In the genomic region with DNA sequence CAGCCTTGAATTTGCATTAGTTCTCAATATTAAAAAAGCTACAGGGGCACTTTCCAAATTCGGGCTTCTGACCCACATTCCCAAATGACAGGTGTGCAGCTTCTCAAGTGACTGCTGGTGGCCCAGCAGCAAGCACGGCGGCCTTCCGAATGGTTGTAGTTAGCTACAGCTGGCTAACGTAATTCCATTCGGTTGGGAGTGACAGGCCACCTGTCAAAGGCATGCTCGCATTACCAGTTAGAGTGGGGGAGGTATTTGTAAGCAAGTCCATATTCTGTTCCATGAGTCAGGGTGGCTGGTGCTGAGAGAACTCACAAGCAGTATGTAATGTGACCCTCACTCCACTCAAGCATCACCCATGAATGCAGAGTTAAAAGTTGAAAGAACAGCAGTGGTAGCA, we compare ENCODE assay signal across 13 mouse cellular contexts. TPM values are rescaled to one million over a fixed set of nuclear protein-coding genes. Genes with fewer than 3 reads are reported as not detected.
DNase-seq lines count a peak whose midpoint lies in the region; ATAC-seq and TF ChIP-seq lines count a peak whose summit lies in the region.
"Had no signal": no experiment of that assay in that cellular context is flagged by ENCODE, and none has a peak within 500 bp of the region (broad histone marks: within the 10 kb centered on the region; RNA-seq: fewer than 3 reads in every experiment).

No protein-coding gene starts in this region.

- WGBS in kidney, postnatal 0 days: 22% methylated on average over 7 of the region's 7 CpGs
- WGBS in embryonic facial prominence, embryonic 11.5 days: 20% methylated on average over 7 of the region's 7 CpGs
- WGBS in neural tube, embryonic 15.5 days: 86% methylated on average over 7 of the region's 7 CpGs
- WGBS in intestine, postnatal 0 days: 65% methylated on average over 7 of the region's 7 CpGs

- no peak for TF ChIP-seq CTCF in kidney, postnatal 0 days (IDR thresholded peaks at IDR 0.05; ENCODE audit: low read depth)
- no peak for TF ChIP-seq CTCF in left cerebral cortex, adult 2 months (IDR thresholded peaks at IDR 0.05)
- TF ChIP-seq CTCF in intestine, postnatal 0 days (IDR thresholded peaks at IDR 0.05; ENCODE audit: low read depth): no peak

- peak overlapping the region; percentile 47; the same call in 1 of the 2 replicates for H3K27ac ChIP-seq in kidney, postnatal 0 days
- no peak overlapping the region for H3K27ac ChIP-seq in embryonic facial prominence, embryonic 11.5 days (replicated peaks; ENCODE audit: low read depth, low read length)
- H3K27ac ChIP-seq in neural tube, embryonic 15.5 days (replicated peaks): no peak overlapping the region
- no peak overlapping the region for H3K27ac ChIP-seq in left cerebral cortex, adult 2 months
- H3K27ac ChIP-seq in intestine, postnatal 0 days (ENCODE audit: low read depth, low read length): no peak overlapping the region
- H3K27ac ChIP-seq: midbrain, embryonic 12.5 days had no signal

- H3ac ChIP-seq in myocyte (ENCODE audit: control insufficient read depth, insufficient read length): no peak overlapping the region

- no peak overlapping the region for H3K4me2 ChIP-seq in kidney, postnatal 0 days (ENCODE audit: low read length)
- no peak overlapping the region for H3K4me2 ChIP-seq in embryonic facial prominence, embryonic 11.5 days (ENCODE audit: low read depth, low read length)
- peak overlapping the region; percentile 97 for H3K4me2 ChIP-seq in myocyte (ENCODE audit: low read depth)
- H3K4me2 ChIP-seq in neural tube, embryonic 15.5 days: no peak overlapping the region
- H3K4me2 ChIP-seq in intestine, postnatal 0 days (replicated peaks; ENCODE audit: low read depth): no peak overlapping the region
- H3K4me2 ChIP-seq: liver, embryonic 13.5 days; midbrain, embryonic 12.5 days had no signal

- intact Hi-C loops in left cerebral cortex, adult 2 months (cut with DNase I): no loop called here

- no peak overlapping the region for H3K4me3 ChIP-seq in kidney, postnatal 0 days (replicated peaks; ENCODE audit: low read depth, low read length)
- H3K4me3 ChIP-seq in embryonic facial prominence, embryonic 11.5 days (ENCODE audit: low read depth, low read length): no peak overlapping the region
- peak overlapping the region; percentile 2 for H3K4me3 ChIP-seq in myocyte
- H3K4me3 ChIP-seq in neural tube, embryonic 15.5 days (replicated peaks): no peak overlapping the region
- no peak overlapping the region for H3K4me3 ChIP-seq in left cerebral cortex, adult 2 months
- H3K4me3 ChIP-seq in intestine, postnatal 0 days (ENCODE audit: low read depth, low read length): no peak overlapping the region
- H3K4me3 ChIP-seq: liver, embryonic 13.5 days; midbrain, embryonic 12.5 days had no signal

- 0 out of 2 replicates have a peak, but pooled peaks cover 9% of the 10 kb centered on the region for H3K4me1 ChIP-seq in kidney, postnatal 0 days (replicated peaks; ENCODE audit: insufficient read depth, low read length)
- H3K4me1 ChIP-seq in embryonic facial prominence, embryonic 11.5 days (ENCODE audit: control insufficient read depth, insufficient read depth, low read length): peaks cover 6% of the 10 kb centered on the region; the same call in 1 of the 2 replicates
- peaks cover 2% of the 10 kb centered on the region; the same call in 1 of the 2 replicates for H3K4me1 ChIP-seq in neural tube, embryonic 15.5 days
- no peaks in the 10 kb centered on the region for H3K4me1 ChIP-seq in intestine, postnatal 0 days (replicated peaks; ENCODE audit: control insufficient read depth, insufficient read depth, low read length)
- H3K4me1 ChIP-seq: liver, embryonic 13.5 days; midbrain, embryonic 12.5 days had no signal

- H3K9me3 ChIP-seq in kidney, postnatal 0 days (replicated peaks; ENCODE audit: low read length): no peaks in the 10 kb centered on the region
- H3K9me3 ChIP-seq in embryonic facial prominence, embryonic 11.5 days (replicated peaks; ENCODE audit: control insufficient read depth, low read length): no peaks in the 10 kb centered on the region
- no peaks in the 10 kb centered on the region for H3K9me3 ChIP-seq in neural tube, embryonic 15.5 days (replicated peaks)
- no peaks in the 10 kb centered on the region for H3K9me3 ChIP-seq in intestine, postnatal 0 days (ENCODE audit: control insufficient read depth)
- H3K9me3 ChIP-seq: liver, embryonic 13.5 days; midbrain, embryonic 12.5 days had no signal

- H3K27me3 ChIP-seq in kidney, postnatal 0 days (ENCODE audit: insufficient read depth, low read length): no peaks in the 10 kb centered on the region
- H3K27me3 ChIP-seq in embryonic facial prominence, embryonic 11.5 days (ENCODE audit: control insufficient read depth, insufficient read depth, low read length): no peaks in the 10 kb centered on the region
- H3K27me3 ChIP-seq in myocyte (ENCODE audit: control insufficient read depth, insufficient read depth, insufficient read length): no peaks in the 10 kb centered on the region
- H3K27me3 ChIP-seq in neural tube, embryonic 15.5 days (replicated peaks): no peaks in the 10 kb centered on the region
- no peaks in the 10 kb centered on the region for H3K27me3 ChIP-seq in intestine, postnatal 0 days (replicated peaks; ENCODE audit: control insufficient read depth, insufficient read depth, low read length)
- H3K27me3 ChIP-seq: liver, embryonic 13.5 days; midbrain, embryonic 12.5 days had no signal

- peaks cover 38% of the 10 kb centered on the region for H3K36me3 ChIP-seq in kidney, postnatal 0 days (ENCODE audit: insufficient read depth, low read length)
- H3K36me3 ChIP-seq in embryonic facial prominence, embryonic 11.5 days (replicated peaks; ENCODE audit: control insufficient read depth, insufficient read depth, low read depth, low read length): peaks cover 17% of the 10 kb centered on the region
- peaks cover 45% of the 10 kb centered on the region for H3K36me3 ChIP-seq in myocyte (ENCODE audit: control insufficient read depth, insufficient read depth)
- peaks cover 52% of the 10 kb centered on the region for H3K36me3 ChIP-seq in neural tube, embryonic 15.5 days
- peaks cover 48% of the 10 kb centered on the region for H3K36me3 ChIP-seq in intestine, postnatal 0 days (ENCODE audit: control insufficient read depth, insufficient read depth)

- no peak for TF ChIP-seq POLR2A in myocyte (IDR thresholded peaks at IDR 0.05; ENCODE audit: insufficient read length, low read depth)

- peak; percentile 84 for DNase-seq in kidney, postnatal 0 days (ENCODE audit: low spot score)
- no peak for DNase-seq in kidney, postnatal 14 days
- DNase-seq in embryonic facial prominence, embryonic 11.5 days (ENCODE audit: low spot score): peak; percentile 58
- peak; percentile 40 for DNase-seq in gastrocnemius, postnatal 10 days
- DNase-seq in left cerebral cortex, adult 2 months (ENCODE audit: extremely low spot score in 1 of 2, low spot score in 2 of 2): no peak
- DNase-seq: cerebellum, adult 2 months; heart, postnatal 14 days; liver, embryonic 13.5 days; right cerebral cortex, postnatal 25 days had no signal

- no peak overlapping the region for H3K9ac ChIP-seq in kidney, postnatal 0 days (ENCODE audit: low read depth, low read length)
- no peak overlapping the region for H3K9ac ChIP-seq in embryonic facial prominence, embryonic 11.5 days (replicated peaks; ENCODE audit: low read length)
- no peak overlapping the region for H3K9ac ChIP-seq in neural tube, embryonic 15.5 days (replicated peaks)
- H3K9ac ChIP-seq in intestine, postnatal 0 days (ENCODE audit: low read depth, low read length): no peak overlapping the region
- H3K9ac ChIP-seq: liver, embryonic 13.5 days; midbrain, embryonic 12.5 days had no signal

- no peaks in the 10 kb centered on the region for H3K79me2 ChIP-seq in myocyte (ENCODE audit: control insufficient read depth, insufficient read depth)

- peak; percentile 79 for ATAC-seq in kidney, postnatal 0 days (replicated peaks; ENCODE audit: low FRiP score, low read depth)
- ATAC-seq in embryonic facial prominence, embryonic 11.5 days (replicated peaks; ENCODE audit: insufficient number of reproducible peaks, low FRiP score, low TSS enrichment, low read depth): peak; percentile 53; the same call in 1 of the 2 replicates
- ATAC-seq in neural tube, embryonic 15.5 days (ENCODE audit: low FRiP score): no peak
- no peak for ATAC-seq in intestine, postnatal 0 days

TF ChIP-seq in myocyte, 11 proteins besides CTCF, POLR2A, EP300 and RAD21 (continues in another document):
- no peak for TF ChIP-seq CEBPB (IDR thresholded peaks at IDR 0.05; ENCODE audit: insufficient read depth, poor library complexity, severe bottlenecking)
- TF ChIP-seq E2F4 (IDR thresholded peaks at IDR 0.05; ENCODE audit: insufficient read depth): no peak
- TF ChIP-seq USF1 (IDR thresholded peaks at IDR 0.05; ENCODE audit: low read depth): no peak
- TF ChIP-seq MAX (IDR thresholded peaks at IDR 0.05; ENCODE audit: low read depth): peak; percentile 37

RNA-seq across cellular contexts. Expression of a gene that starts 7.9 kb away (rescaled TPM):
- polyA plus RNA-seq in kidney, postnatal 0 days (2015; fragmentation: Nextera tagmentation; extraction: Ambion mirVana): 76.0 and 82.0 TPM in 2 replicates
- polyA plus RNA-seq in embryonic facial prominence, embryonic 11.5 days (2014; fragmentation: Nextera tagmentation; extraction: Ambion mirVana): 89.6 and 90.0 TPM in 2 replicates
- total RNA-seq in gastrocnemius, postnatal 10 days (2021): 10 to 100 TPM; 76.1 to 95.2 TPM
- 342 TPM for polyA plus RNA-seq in myocyte (2012; fragmentation: generic; extraction: Trizol)
- polyA plus RNA-seq in neural tube, embryonic 15.5 days (2015; fragmentation: Nextera tagmentation; extraction: Ambion mirVana): 74.5 and 85.5 TPM in 2 replicates
- 10 to 100 TPM; 58.5 to 74.0 TPM for total RNA-seq in left cerebral cortex, adult 2 months (2021)
- 44.5 and 44.9 TPM in 2 replicates for polyA plus RNA-seq in intestine, postnatal 0 days (2015; fragmentation: Nextera tagmentation; extraction: Ambion mirVana)

RNA-seq across cellular contexts. Expression of a gene that starts 43.2 kb away (rescaled TPM):
- 7.1 and 7.3 TPM in 2 replicates for polyA plus RNA-seq in kidney, postnatal 0 days (2015; fragmentation: Nextera tagmentation; extraction: Ambion mirVana)
- polyA plus RNA-seq in embryonic facial prominence, embryonic 11.5 days (2014; fragmentation: Nextera tagmentation; extraction: Ambion mirVana): 9.5 TPM in 2 replicates
- total RNA-seq in gastrocnemius, postnatal 10 days (2021): 10 to 100 TPM in 1 of 2 experiments, 1 to 10 TPM in 1; 8.7 to 10.8 TPM
- 1.4 TPM for polyA plus RNA-seq in myocyte (2012; fragmentation: generic; extraction: Trizol)
- polyA plus RNA-seq in neural tube, embryonic 15.5 days (2015; fragmentation: Nextera tagmentation; extraction: Ambion mirVana): 8.5 and 9.0 TPM in 2 replicates
- 10 to 100 TPM; 16.6 to 17.4 TPM for total RNA-seq in left cerebral cortex, adult 2 months (2021)
- polyA plus RNA-seq in intestine, postnatal 0 days (2015; fragmentation: Nextera tagmentation; extraction: Ambion mirVana): 2.5 and 3.0 TPM in 2 replicates

RNA-seq across cellular contexts. Expression of a gene that starts 49.6 kb away (rescaled TPM):
- polyA plus RNA-seq in kidney, postnatal 0 days (2015; fragmentation: Nextera tagmentation; extraction: Ambion mirVana): 5.6 and 6.1 TPM in 2 replicates
- polyA plus RNA-seq in embryonic facial prominence, embryonic 11.5 days (2014; fragmentation: Nextera tagmentation; extraction: Ambion mirVana): 13.4 and 14.5 TPM in 2 replicates
- 1 to 10 TPM; 2.4 to 4.0 TPM for total RNA-seq in gastrocnemius, postnatal 10 days (2021)
- 41.9 TPM for polyA plus RNA-seq in myocyte (2012; fragmentation: generic; extraction: Trizol)
- 9.5 and 11.1 TPM in 2 replicates for polyA plus RNA-seq in neural tube, embryonic 15.5 days (2015; fragmentation: Nextera tagmentation; extraction: Ambion mirVana)
- total RNA-seq in left cerebral cortex, adult 2 months (2021): 1 to 10 TPM; 2.6 TPM
- 3.9 and 4.2 TPM in 2 replicates for polyA plus RNA-seq in intestine, postnatal 0 days (2015; fragmentation: Nextera tagmentation; extraction: Ambion mirVana)

Comparison
In these comparisons a context has a peak if more than half of its experiments do, and no peak if none do; other contexts are left out.
1. DNase-seq: peak in kidney, postnatal 0 days (single experiment), embryonic facial prominence, embryonic 11.5 days (single experiment) and gastrocnemius, postnatal 10 days (single experiment); none in kidney, postnatal 14 days (single experiment) and left cerebral cortex, adult 2 months (0 of 2).
2. ATAC-seq: peak in kidney, postnatal 0 days (single experiment) and embryonic facial prominence, embryonic 11.5 days (single experiment); none in neural tube, embryonic 15.5 days (single experiment) and intestine, postnatal 0 days (single experiment).